Mouse (Mus musculus) thymus, adult 18-20 months (tissue): ENCODE data around the gene Cyp2j9.
A peak's percentile ranks its signal among the peaks of the same experiment; 100 is the strongest.
"Not testable (repeated sequence)": the region's sequence is repeated elsewhere in the genome, so short reads cannot be mapped to it uniquely, and the experiment has no call there.

Experiments
- DNase-seq, 2 experiments: peaks; one replicate each; pipeline ENCODE4 v3.0.0; 2022; ENCODE audit warnings: mixed read lengths in 2 of 2

The Cyp2j9 gene

DNA sequence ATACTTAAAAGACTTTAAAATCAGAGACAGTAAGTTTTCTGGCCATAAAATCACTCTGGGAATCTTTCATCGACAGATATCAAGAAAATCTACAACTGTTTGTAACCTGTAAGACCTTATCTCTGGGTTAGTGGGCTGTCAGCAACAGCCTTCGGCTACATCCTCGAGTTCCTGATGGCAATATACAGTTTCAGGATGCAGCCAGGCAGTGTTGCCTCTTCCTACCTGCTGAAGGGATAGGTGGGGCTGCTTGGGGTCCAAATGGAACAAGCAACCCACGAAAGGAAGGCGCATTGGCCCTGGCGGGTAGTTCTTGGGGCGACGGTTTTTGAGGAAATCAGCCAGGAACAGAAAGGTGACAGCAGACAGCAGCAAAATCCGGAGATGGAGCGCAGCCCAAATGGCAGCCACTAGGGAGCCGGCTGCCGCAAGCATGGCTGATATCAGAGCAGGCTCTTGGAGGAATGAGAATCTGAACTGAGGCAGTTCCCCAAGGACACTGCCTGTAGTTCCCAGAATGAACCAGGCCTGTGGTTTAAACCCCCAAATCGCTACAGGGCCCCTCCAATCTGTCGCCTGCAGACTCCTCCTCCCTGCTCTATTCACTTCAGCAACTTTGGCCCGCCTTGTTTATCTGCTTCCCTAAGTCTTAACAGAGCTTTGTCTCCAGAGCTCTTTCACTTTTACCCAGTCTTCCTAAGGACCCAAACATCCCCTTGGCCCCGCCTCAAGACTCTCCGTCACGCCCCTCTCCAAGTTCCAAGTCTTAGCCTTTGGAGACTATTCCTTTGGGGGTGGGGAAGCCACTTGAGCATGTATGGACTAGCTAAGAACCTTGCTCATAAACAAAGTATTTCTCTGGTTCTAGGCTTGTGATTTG is at the start of gene Cyp2j9:
TSS of gene Cyp2j9 (minus strand) at position 668 of the 880 bp plus-strand sequence.
- DNase-seq = peak; percentile 4 to 6

- DNase-seq = no peak
These were observed 44.1 kb upstream of the Cyp2j9 start for GRCm38 (mm10) chr4:96635455-96635854.

DNA sequence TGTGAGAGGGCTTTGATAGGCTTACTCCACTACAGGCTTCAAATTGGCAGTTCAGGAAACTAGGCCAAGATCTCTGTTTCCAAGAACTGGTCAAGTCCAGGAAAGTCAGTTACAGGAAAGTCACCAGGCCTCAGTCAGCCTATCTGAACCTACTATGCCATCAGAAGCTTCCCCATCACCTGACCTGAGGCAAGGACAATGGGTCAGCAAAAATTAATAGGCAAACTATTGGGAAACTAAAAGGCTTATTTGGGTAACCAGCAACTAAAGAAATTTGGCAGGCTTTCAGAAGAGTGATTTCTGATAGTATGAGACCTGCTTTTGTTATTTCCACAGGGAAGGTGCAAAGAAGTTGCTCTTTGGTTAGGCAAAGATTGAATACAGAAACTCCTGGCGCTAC is 31.1 kb upstream of the Cyp2j9 start:
- DNase-seq = no peak

GRCm38 (mm10) chr4:96591791-96592150 is 393 bp upstream of the Cyp2j9 start:
- DNase-seq = peak in 1 of 2 experiments; percentile 2

GRCm38 (mm10) chr4:96581425-96582088 is 9.8 kb downstream of the Cyp2j9 start:
- no peak for DNase-seq

DNA sequence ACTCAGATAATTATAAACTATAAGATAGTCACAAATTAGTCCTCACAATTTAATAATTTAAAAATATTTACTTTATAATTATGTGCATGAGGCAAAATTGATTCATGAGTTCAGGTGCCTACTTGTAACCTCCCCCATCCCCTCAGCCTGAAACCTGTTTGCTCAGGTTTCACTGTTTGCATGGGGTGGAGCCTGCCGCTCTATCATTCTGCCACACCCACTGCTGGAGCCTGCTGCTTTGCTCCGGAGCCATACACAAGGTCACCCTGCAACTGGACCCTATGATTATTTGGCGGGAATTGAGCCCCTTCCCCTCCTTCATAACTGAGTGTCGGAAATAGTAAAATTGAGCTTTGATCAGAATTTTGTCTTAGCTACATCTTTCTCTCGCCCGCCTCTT is 11.0 kb downstream of the Cyp2j9 start:
- not testable (repeated sequence) for DNase-seq

GRCm38 (mm10) chr4:96569442-96569841 is 21.9 kb downstream of the Cyp2j9 start:
- DNase-seq = no peak

DNA sequence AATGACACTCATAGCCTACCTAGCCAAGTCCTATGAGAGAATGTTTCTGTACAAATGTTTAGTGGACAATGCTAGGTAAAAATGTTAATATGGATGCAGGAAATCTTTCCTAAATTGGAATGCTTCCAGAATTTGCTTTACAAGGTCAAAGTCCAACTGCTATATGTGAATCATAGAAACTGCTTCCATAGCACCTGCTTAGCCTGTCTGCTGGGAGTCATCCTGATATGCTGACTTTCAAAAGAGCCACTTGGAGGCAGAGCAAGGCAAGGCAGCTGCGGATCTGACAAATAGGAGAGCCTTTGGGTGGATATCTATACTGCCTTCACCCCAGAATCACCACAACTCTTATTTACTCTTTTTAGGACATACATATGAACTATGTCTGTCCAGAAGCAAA is 23.4 kb downstream of the Cyp2j9 start:
- DNase-seq = no peak

DNA sequence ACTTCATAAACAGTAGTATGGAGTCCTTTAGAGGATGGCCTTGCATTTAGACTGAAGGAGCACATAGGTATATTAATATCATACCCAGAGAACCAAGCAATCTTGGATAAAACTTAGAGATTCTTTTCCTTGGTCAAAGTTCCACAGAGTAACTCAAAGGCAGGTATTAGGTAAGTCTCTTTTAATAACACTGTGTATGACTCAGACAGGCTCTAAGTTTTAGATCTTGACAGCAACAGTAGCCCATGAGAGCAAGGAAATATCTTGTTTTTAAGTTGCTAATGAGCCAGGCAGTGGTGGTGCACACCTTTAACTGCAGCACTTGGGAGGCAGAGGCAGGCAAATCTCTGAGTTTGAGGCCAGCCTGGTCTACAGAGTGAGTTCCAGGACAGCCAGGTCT is 25.6 kb downstream of the Cyp2j9 start:
- DNase-seq = no peak

GRCm38 (mm10) chr4:96560464-96560863 is 30.9 kb downstream of the Cyp2j9 start:
- no peak for DNase-seq

- DNase-seq = no peak
These were observed 31.6 kb downstream of the Cyp2j9 start for GRCm38 (mm10) chr4:96559781-96560180.

- peak in 1 of 2 experiments; percentile 1 for DNase-seq
These were observed 38.1 kb downstream of the Cyp2j9 start, which contains the start of gene Cyp2j6 for GRCm38 (mm10) chr4:96553133-96553819. Cyp2j6 (minus strand) TSS chr4:96553661.

DNA sequence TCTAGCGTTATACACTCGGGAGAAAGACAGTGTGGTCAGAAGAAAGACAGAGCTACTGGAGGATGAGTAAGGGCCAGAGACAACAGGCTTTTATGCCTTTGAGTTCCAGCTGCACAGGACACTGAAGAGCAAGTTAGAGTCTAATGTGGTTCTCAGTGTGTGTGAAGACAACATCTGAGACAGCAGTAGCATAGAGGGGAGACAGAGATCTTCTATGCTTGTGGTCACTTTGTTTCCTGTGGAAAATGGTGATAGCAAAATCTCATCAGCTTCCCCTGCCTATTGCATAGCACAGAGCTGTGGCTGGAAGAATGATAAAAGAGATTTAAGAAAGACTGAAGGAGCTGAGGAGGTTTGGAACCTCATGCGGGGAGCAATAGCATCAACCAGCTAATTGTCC is 39.8 kb downstream of the Cyp2j9 start:
- DNase-seq = no peak

DNA sequence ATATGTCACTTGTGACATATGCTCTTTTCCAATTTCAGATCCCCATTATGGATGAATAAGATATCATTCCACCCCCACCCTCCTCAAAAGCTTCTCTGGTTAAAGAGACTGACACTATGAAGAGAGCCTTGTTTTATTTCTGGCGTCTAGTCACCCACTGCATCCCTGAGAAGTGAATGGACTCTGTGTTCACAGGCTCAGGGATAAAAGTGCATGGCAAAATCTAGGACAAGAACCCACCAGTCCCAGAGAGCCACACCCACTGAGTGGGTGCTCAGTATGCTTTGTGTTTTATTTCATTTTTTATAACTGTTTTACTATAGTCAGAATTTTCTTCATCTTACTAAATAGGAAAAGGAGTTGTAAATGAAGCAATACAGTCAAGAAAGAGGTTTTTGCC is 45.4 kb downstream of the Cyp2j9 start:
- DNase-seq = no peak

GRCm38 (mm10) chr4:96525772-96526171 is 65.6 kb downstream of the Cyp2j9 start:
- no peak for DNase-seq

GRCm38 (mm10) chr4:96522256-96522655 is 69.1 kb downstream of the Cyp2j9 start:
- DNase-seq = no peak
